Mouse (Mus musculus) olfactory bulb, adult 2 months (tissue): ENCODE data around the gene Xrcc4.

Source experiments
- CTCF ChIP-seq: fragments of 200-500 bp; IDR thresholded peaks from 2 replicates; pipeline ENCODE4 v1.5.1; 2012; ENCODE audit warnings: low read depth, mild to moderate bottlenecking, low read length, moderate library complexity; ENCODE audit not compliant: insufficient read depth
- POLR2A ChIP-seq: fragments of 200-500 bp; IDR thresholded peaks from 2 replicates; pipeline ENCODE4 v1.6.1; 2012; ENCODE audit warnings: mild to moderate bottlenecking, low read depth, low read length, moderate library complexity; ENCODE audit not compliant: insufficient read depth

GRCm38 (mm10) chr13:89850746-89851145 lies 238.7 kb downstream of the Xrcc4 start:
- no peak for TF ChIP-seq CTCF
- no peak for TF ChIP-seq POLR2A
